Mouse (Mus musculus): ENCODE results near the gene Zkscan14. TPM values are rescaled to one million over a fixed set of nuclear protein-coding genes. Genes with fewer than 3 reads are reported as not detected.
"Not testable (repeated sequence)": the region's sequence is repeated elsewhere in the genome, so short reads cannot be mapped to it uniquely, and the experiment has no call there.

Gene Zkscan14
- polyA plus RNA-seq, 1 experiment from 2014 or later = 11.1 TPM

DNA sequence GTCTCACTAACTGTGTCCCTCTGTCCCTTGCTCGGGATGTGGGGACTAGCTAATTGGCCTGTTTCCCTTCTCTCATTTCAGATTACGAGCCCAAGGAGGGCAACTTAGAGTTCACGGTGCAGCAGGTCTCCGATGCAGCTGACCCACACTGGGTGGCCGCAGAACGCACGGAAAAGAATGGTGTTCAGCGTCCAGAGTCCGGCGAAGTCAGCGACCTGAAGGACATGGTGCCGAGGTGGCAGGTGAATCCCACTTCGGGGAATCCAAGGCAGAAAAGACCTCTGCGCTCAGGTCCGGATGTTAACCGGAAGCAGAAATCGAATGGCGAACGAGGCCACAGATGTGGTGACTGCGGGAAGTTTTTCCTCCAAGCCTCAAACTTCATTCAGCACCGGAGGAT lies 16.5 kb upstream of the Zkscan14 start:
- ATAC-seq (ENCODE audit: insufficient number of reproducible peaks, low FRiP score, low TSS enrichment, low read depth) = no peak
- WGBS = 91% methylated on average over 21 of the region's 21 CpGs
- H3K36me3 ChIP-seq = peaks cover 74% of the 10 kb centered on the region

DNA sequence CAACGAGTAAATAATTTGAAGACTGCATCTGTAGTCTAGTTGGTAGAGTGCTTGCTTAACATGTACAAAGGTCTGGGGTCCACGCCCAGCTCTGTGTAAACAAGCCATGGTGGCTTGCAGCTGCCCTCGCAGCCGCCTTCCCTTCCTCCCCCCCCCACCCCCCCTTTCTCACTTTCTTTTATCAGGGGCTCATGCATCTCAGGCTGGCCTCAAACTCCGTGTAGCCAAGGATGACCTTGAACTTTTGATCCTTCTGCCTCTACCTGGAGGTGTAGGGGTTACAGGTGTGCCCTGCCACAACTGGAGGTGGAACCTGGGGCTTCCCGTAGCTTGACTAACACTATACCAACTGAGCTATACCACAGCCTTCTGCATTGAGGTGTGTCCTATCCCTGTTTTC lies 16.1 kb upstream of the Zkscan14 start:
- Histone ChIP-seq H3K9me3 (no peaks in the 10 kb centered on the region), H3K27me3 (no peaks in the 10 kb centered on the region), H3K4me2 (no peak overlapping the region), H3K4me1 (no peaks in the 10 kb centered on the region), H3K9ac (no peak overlapping the region), H3K36me3 (peaks cover 74% of the 10 kb centered on the region), H3K4me3 (no peak overlapping the region), H3K27ac (no peak overlapping the region)
- WGBS = 86% methylated on average over 6 of the region's 6 CpGs
- ATAC-seq (ENCODE audit: insufficient number of reproducible peaks, low FRiP score, low TSS enrichment, low read depth) = no peak

More for the DNA sequence above, 16.5 kb upstream of the Zkscan14 start:
- H3K27ac ChIP-seq = no peak overlapping the region
- no peaks in the 10 kb centered on the region for H3K9me3 ChIP-seq
- H3K27me3 ChIP-seq = no peaks in the 10 kb centered on the region
- no peak overlapping the region for H3K9ac ChIP-seq
- H3K4me2 ChIP-seq = no peak overlapping the region
- no peak overlapping the region for H3K4me3 ChIP-seq
- H3K4me1 ChIP-seq = no peaks in the 10 kb centered on the region

DNA sequence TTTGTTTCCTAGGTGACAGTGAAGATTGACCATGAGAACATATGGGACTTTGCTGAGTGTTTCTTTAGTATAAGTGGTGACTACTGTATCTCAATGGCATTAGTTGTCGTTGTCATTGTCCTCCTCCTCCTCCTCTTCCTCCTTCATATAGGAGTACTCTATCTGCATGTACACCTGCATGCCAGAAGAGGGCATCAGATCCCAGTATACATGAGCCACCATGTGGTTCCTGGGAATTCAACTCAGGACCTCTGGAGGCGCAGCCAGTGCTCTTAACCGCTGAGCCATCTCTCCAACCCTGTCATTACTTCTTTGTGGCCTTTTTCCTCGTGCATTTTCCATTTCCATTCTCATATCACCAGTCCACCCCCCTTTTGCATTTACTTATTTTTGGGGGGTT lies 13.0 kb upstream of the Zkscan14 start:
- H3K4me1 ChIP-seq = no peaks in the 10 kb centered on the region
- H3K4me2 ChIP-seq = no peak overlapping the region
- H3K27me3 ChIP-seq = no peaks in the 10 kb centered on the region
- H3K4me3 ChIP-seq = no peak overlapping the region
- no peak for ATAC-seq (ENCODE audit: insufficient number of reproducible peaks, low FRiP score, low TSS enrichment, low read depth)
- 70% methylated on average over 4 of the region's 4 CpGs for WGBS
- no peak overlapping the region for H3K9ac ChIP-seq
- peaks cover 74% of the 10 kb centered on the region for H3K36me3 ChIP-seq
- no peaks in the 10 kb centered on the region for H3K9me3 ChIP-seq
- H3K27ac ChIP-seq = no peak overlapping the region

DNA sequence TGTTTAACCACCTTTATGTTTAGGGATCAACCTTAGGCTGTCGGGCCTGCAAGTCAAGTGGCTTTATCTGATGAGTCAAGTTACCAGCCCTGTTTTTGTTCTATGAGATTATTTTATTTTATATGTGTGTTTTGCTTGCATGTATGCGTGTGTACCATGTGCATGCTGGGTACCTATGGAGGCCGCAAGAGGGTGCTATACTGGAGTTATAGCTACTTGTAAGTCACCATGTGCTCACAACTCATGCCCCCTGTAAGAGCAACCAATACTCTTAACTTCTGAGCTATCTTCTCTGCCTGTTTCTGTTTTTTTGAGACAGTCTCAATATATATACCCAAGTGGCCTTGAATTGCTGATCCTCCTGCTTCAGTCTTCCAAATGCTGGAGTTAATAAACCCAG lies 11.8 kb upstream of the Zkscan14 start:
- ATAC-seq (ENCODE audit: insufficient number of reproducible peaks, low FRiP score, low TSS enrichment, low read depth) = no peak
- H3K9ac ChIP-seq = no peak overlapping the region
- no peak overlapping the region for H3K4me3 ChIP-seq
- H3K4me2 ChIP-seq = no peak overlapping the region
- peaks cover 70% of the 10 kb centered on the region for H3K36me3 ChIP-seq
- H3K4me1 ChIP-seq = no peaks in the 10 kb centered on the region
- H3K9me3 ChIP-seq = no peaks in the 10 kb centered on the region
- H3K27me3 ChIP-seq = no peaks in the 10 kb centered on the region
- H3K27ac ChIP-seq = no peak overlapping the region
- WGBS = 86% methylated on average over 3 of the region's 3 CpGs

DNA sequence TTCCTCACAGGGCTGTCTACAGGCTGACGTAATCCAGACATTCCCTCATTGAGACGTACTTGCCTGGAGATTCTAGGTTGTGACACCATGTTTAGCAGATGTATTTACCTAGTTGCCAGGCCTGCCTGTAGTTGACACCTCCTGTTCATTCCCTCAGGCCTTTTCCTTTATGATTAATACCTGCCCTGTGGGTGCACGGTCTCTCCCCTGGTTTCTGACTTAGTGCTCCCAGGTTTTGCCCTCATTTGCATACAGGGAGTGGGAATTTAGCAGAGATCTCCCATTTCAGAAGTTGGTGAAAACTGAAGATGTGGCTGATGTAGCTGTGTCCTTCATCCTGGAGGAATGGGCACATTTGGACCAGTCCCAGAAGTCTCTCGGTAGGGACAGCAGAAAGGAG lies 10.5 kb upstream of the Zkscan14 start:
- H3K36me3 ChIP-seq = peaks cover 70% of the 10 kb centered on the region

DNA sequence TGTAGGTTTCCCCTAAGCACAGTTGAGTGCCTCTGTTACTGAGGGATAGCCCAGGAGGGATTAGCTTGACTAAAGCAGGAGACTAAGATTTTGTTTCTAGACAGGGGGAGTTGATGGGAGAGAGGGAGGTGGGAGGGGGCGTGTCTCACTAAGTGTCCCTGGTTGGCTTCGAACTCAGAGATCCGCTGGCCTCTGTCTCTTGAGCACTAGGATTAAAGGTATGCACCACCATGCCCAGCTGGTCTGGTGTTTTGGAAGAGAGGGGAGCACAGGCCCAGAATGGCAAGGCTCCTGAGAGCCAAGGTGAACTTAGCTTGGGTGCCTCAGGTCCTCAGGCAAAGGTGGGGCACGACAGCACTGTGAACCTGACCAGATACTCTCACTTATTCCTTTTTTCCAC lies 9.7 kb upstream of the Zkscan14 start:
- 95% methylated on average over 4 of the region's 4 CpGs for WGBS
- Histone ChIP-seq H3K36me3 (peaks cover 74% of the 10 kb centered on the region), H3K9ac (no peak overlapping the region), H3K9me3 (no peaks in the 10 kb centered on the region), H3K27ac (no peak overlapping the region), H3K4me3 (no peak overlapping the region), H3K27me3 (no peaks in the 10 kb centered on the region), H3K4me2 (no peak overlapping the region), H3K4me1 (no peaks in the 10 kb centered on the region)
- ATAC-seq (ENCODE audit: insufficient number of reproducible peaks, low FRiP score, low TSS enrichment, low read depth) = no peak

More for the DNA sequence above, 10.5 kb upstream of the Zkscan14 start:
- H3K4me1 ChIP-seq = no peaks in the 10 kb centered on the region
- no peak overlapping the region for H3K9ac ChIP-seq
- H3K9me3 ChIP-seq = no peaks in the 10 kb centered on the region
- H3K27ac ChIP-seq = no peak overlapping the region
- no peak overlapping the region for H3K4me2 ChIP-seq
- ATAC-seq (ENCODE audit: insufficient number of reproducible peaks, low FRiP score, low TSS enrichment, low read depth) = no peak
- no peaks in the 10 kb centered on the region for H3K27me3 ChIP-seq
- 92% methylated on average over 4 of the region's 4 CpGs for WGBS
- H3K4me3 ChIP-seq = no peak overlapping the region

DNA sequence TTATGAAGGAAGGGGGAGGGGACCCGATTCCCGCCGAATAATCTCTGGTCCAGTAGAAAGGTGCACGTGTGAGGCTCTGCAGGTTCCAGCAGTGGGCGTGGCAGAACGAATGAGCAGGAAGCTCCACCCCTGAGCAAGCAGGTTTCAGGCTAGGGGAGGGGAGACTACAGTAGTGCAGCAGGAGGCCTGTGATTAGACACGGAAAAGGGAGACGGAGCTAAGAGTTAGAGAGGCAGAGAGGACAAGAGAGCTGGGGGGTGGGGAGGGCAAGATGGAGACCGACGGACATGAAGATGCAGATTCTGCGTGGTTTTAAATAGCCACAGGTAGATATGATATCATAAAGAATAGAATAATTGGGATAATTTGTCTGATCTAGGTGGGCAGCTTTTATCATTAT lies 6.7 kb upstream of the Zkscan14 start:
- H3K27ac ChIP-seq; H3K4me2 ChIP-seq; H3K9ac ChIP-seq; H3K27me3 ChIP-seq; ATAC-seq (ENCODE audit: insufficient number of reproducible peaks, low FRiP score, low TSS enrichment, low read depth); H3K9me3 ChIP-seq; H3K4me3 ChIP-seq: not testable (repeated sequence)
- Histone ChIP-seq H3K36me3 (peaks cover 54% of the 10 kb centered on the region), H3K4me1 (peaks cover 13% of the 10 kb centered on the region)
- WGBS = 46% methylated on average over 11 of the region's 11 CpGs

DNA sequence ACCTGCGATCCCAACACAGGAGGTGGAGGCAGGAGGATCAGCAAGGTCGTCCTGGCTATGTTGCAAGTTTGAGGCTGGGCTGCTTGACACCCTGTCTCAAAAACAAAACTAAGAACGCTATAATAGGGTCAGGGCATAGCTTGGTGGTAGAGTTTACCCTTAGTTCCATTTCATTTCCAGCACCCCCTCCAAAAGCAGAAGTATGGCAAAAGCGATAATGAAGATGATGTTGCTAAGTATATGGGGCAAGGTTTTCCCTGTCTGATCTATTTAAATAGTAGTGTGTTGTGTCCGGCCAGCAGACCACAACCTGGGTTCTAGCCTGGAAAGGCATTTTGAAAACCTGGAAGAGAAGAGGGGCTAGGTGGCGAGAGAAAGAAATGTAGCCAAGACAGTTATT lies 6.3 kb upstream of the Zkscan14 start:
- Histone ChIP-seq H3K9ac (no peak overlapping the region), H3K9me3 (no peaks in the 10 kb centered on the region), H3K27me3 (no peaks in the 10 kb centered on the region), H3K36me3 (peaks cover 49% of the 10 kb centered on the region), H3K4me2 (no peak overlapping the region), H3K4me1 (peaks cover 13% of the 10 kb centered on the region), H3K4me3 (no peak overlapping the region), H3K27ac (no peak overlapping the region)
- no peak for ATAC-seq (ENCODE audit: insufficient number of reproducible peaks, low FRiP score, low TSS enrichment, low read depth)
- 86% methylated on average over 6 of the region's 6 CpGs for WGBS

DNA sequence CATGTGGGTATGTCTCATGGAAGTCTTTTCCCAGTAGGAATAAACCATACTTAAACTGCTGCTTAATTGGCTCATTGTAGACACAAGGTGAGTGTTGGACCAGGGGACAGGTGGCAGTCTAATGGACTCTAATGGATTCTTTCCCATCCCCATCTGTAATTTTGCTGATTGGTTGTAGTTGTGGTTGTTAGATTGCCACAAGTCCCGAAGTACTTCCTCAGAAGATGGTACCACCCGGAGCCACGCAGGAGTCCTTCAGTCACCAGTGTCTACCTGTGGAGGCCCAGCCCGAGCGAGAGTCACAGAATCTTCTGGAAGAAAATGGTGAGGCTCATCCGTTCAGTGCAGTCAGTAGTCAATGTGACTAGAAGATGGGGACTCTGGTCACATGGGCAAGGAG lies 5.7 kb upstream of the Zkscan14 start:
- no peak for ATAC-seq (ENCODE audit: insufficient number of reproducible peaks, low FRiP score, low TSS enrichment, low read depth)
- WGBS = 97% methylated on average over 6 of the region's 6 CpGs
- Histone ChIP-seq H3K9me3 (no peaks in the 10 kb centered on the region), H3K4me1 (peaks cover 13% of the 10 kb centered on the region), H3K36me3 (peaks cover 44% of the 10 kb centered on the region), H3K27me3 (no peaks in the 10 kb centered on the region), H3K9ac (no peak overlapping the region), H3K27ac (no peak overlapping the region), H3K4me3 (no peak overlapping the region), H3K4me2 (no peak overlapping the region)

DNA sequence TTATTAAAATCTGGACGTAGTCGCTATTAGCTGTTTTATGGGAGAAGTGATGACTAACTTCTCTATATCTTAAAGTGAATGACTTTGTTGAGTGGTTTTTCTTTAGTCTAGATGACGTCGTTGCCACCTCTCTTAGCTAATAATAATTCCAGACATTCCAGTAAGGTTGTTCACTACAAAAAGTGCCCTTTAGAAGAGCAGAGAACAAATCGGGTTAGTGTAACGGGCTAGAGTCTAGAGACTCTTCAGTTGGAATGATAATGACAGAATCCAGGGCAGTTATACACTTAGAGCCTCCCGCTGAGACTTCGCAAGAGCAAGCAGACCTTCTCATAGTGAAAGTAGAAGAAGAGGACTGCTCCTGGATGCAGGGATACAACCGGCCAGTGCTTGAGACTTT lies 3.4 kb upstream of the Zkscan14 start:
- H3K4me2 ChIP-seq = peak overlapping the region; percentile 64
- no peak for ATAC-seq (ENCODE audit: insufficient number of reproducible peaks, low FRiP score, low TSS enrichment, low read depth)
- H3K27me3 ChIP-seq = no peaks in the 10 kb centered on the region
- H3K4me3 ChIP-seq = peak overlapping the region; percentile 64
- H3K9ac ChIP-seq = peak overlapping the region; percentile 5; the same call in 1 of the 2 replicates
- H3K27ac ChIP-seq = no peak overlapping the region
- H3K4me1 ChIP-seq = peaks cover 24% of the 10 kb centered on the region
- 14% methylated on average over 9 of the region's 9 CpGs for WGBS
- H3K36me3 ChIP-seq = peaks cover 22% of the 10 kb centered on the region
- H3K9me3 ChIP-seq = no peaks in the 10 kb centered on the region

DNA sequence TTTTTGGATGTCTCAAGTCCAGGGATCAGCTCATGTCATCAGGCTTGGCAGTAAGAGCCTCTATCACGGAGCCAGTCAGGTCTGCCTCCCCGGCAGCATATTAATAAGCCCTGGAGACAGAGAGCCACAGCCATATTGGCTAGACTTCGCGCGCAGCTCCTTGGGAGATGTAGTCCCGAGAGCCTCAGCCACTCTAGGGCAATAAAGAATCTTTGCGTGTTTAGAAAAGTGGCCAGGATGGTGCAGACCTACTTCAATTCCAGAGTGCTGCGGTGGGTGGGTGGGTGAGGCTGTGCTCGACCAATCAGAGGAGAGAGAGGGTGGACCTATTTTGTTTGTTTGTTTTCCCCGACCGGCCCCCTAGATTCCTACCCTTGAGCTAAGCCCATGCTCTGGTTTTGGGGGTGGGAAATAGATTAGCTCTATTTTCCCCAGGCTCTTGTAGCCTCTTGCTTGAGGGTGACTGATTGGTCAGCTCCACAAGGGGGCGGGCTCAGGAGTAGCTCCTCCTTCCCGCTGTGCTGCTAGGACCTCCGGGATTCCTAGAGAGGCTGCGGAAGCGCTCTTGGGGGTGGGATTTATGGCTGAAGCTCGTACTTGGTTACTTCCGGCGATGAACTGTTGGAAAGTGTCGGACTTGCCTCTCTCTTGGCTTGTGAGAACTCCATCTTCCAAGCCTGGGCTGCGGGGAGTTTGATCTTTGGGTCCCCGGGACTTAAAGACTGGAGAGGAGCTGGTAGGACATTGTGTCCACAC lies 2.4 kb upstream of the Zkscan14 start, which contains the start of gene Zkscan5:
Zkscan5 (plus strand) TSS at position 627 of the 756 bp plus-strand sequence.
- peaks cover 14% of the 10 kb centered on the region; the same call in 1 of the 2 replicates for H3K36me3 ChIP-seq
- H3K4me2 ChIP-seq = peak within 1 kb of the TSS; percentile 64
- peak within 1 kb of the TSS; percentile 61 for H3K9ac ChIP-seq
- no peaks in the 10 kb centered on the region for H3K27me3 ChIP-seq
- H3K9me3 ChIP-seq = no peaks in the 10 kb centered on the region
- WGBS = under 1% methylated on average over 22 of the region's 22 CpGs
- peak; percentile 97 for ATAC-seq (ENCODE audit: insufficient number of reproducible peaks, low FRiP score, low TSS enrichment, low read depth)
- peaks cover 24% of the 10 kb centered on the region for H3K4me1 ChIP-seq
- peak within 1 kb of the TSS; percentile 64 for H3K4me3 ChIP-seq
- H3K27ac ChIP-seq = peak within 1 kb of the TSS; percentile 88

DNA sequence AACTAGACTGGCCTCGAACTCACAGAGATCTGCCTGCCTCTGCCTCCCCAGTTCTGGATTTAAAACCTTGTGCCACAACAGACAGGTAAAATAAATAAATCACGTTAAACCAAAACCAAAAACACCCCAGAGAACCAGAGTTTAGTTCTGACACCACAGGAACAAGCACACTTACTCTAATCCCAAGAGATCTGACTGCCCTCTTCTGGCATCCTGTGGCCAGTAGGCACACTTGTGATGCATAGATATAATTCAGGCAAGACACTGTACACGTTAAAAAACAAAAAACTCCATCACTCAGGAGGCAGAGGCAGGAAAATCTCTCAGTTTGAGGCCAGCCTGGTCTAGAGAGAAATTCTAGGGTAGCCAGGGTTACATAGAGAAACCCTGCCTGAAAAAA lies 778 bp upstream of the Zkscan14 start:
- H3K27me3 ChIP-seq = no peaks in the 10 kb centered on the region
- no peaks in the 10 kb centered on the region for H3K9me3 ChIP-seq
- H3K36me3 ChIP-seq = peaks cover 12% of the 10 kb centered on the region
- no peak overlapping the region for H3K4me3 ChIP-seq
- peaks cover 24% of the 10 kb centered on the region for H3K4me1 ChIP-seq
- no peak overlapping the region for H3K4me2 ChIP-seq
- H3K27ac ChIP-seq = no peak overlapping the region
- no peak for ATAC-seq (ENCODE audit: insufficient number of reproducible peaks, low FRiP score, low TSS enrichment, low read depth)
- WGBS = 53% methylated on average over 3 of the region's 3 CpGs
- H3K9ac ChIP-seq = no peak overlapping the region

All from limb, embryonic 15.5 days (tissue).